Mouse (Mus musculus): ENCODE data around the gene Ttc8.
"Not testable (repeated sequence)": the region's sequence is repeated elsewhere in the genome, so short reads cannot be mapped to it uniquely, and the experiment has no call there.

The Ttc8 gene

DNA sequence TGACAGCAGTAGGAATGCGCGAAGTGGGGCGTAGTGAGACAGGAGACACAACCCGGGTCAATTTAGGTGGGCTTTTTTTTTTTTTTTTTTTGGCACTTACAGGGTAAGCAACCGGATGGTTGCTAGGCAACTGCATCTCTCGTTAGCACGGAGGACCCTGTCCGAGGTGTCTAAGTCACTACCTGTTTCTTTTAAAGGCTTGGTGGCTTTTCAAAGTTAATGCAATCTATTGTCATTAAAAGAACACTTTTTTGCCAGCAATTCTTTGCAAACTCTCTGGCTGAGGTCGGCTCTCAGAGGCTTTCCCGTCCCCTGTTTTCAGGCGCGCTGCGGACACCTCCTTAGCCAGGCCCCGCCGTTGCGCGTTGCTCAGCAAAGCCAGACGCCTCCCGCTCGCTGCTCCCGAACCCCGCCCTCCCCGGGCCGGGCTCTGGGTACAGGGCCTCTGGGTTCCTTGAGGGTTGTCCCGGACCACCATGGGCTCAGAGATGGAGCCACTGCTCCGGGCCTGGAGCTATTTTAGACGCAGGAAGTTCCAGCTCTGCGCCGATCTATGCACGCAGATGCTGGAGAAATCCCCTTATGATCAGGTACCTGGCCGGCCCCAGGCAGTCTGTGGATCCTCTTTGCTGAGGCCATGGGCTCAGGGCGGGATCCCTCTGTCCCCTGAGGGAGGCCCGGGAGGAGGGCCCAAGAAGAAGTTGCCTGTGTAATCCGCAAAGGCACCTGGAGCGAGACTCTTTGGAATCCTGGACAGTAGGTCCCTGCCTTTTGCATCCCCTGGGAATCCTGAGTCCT, at the start of gene Ttc8:
TSS of gene Ttc8 (plus strand) at position 381 of the 798 bp plus-strand sequence.
- peak; percentile 88 for DNase-seq

GRCm38 (mm10) chr12:98872836-98873235, 47.5 kb upstream of the Ttc8 start:
- no peak for DNase-seq

- DNase-seq: no peak
Measured at GRCm38 (mm10) chr12:98875216-98875615, 45.2 kb upstream of the Ttc8 start.

GRCm38 (mm10) chr12:98878693-98879092, 41.7 kb upstream of the Ttc8 start:
- no peak for DNase-seq

- DNase-seq: no peak
Measured at GRCm38 (mm10) chr12:98881796-98882195, 38.6 kb upstream of the Ttc8 start.

DNA sequence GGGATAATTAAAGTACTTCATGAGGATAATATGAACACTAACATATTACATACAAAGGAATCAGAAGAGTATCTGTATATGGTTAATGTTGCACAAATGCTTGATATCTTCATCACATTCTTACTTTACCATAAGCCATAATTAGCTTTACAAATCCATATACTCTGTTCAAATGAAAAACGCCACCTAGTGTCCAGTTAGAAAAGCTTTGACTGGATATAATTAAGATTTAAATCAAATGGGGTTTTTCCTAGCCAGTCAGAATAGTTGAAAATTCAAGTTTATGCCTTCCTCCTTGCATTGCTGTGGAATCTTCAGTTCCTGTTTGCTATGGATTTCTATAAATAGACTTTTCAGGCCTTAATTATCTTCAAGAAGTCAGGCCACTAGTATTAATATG, 35.9 kb upstream of the Ttc8 start:
- DNase-seq: no peak

DNA sequence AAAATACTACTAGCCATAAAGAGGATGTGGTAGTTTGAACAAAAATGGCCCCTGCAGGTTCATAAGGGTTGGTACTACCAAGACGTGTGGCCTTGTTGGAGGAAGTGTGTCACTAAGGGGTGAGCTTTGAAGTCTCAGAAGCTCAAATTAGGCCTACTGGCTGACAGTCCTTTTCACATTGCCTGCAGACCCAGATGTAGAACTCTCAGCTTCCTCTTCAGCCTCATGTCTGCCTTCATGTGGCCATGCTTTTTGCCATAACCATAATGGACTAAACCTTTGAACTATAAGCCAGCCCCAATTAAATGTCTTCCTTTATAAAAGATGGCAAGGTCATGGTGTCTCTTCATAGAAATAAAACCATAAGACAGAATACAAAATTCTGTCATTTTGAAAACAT, 23.6 kb upstream of the Ttc8 start:
- DNase-seq: no peak

DNA sequence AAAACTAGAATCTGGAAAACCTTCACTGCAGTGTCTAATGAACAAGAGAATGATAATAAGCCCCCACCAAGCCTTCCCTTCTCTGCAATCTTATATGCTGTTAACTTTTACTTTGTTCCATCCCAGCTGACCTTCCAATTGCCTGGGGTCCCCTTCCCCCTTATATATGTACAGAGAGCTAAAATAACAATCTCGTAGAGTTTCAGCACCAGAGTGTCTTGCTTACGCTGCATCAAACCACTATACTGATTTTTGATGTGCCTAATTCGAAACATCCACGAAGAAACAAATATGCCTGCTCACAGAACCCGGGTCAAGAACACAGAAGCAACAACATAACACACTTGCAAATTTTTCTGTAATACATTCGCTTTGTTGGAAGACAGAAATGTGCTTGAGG, 20.7 kb upstream of the Ttc8 start:
- DNase-seq: no peak

GRCm38 (mm10) chr12:98900341-98900880, 20.0 kb upstream of the Ttc8 start:
- DNase-seq: no peak

DNA sequence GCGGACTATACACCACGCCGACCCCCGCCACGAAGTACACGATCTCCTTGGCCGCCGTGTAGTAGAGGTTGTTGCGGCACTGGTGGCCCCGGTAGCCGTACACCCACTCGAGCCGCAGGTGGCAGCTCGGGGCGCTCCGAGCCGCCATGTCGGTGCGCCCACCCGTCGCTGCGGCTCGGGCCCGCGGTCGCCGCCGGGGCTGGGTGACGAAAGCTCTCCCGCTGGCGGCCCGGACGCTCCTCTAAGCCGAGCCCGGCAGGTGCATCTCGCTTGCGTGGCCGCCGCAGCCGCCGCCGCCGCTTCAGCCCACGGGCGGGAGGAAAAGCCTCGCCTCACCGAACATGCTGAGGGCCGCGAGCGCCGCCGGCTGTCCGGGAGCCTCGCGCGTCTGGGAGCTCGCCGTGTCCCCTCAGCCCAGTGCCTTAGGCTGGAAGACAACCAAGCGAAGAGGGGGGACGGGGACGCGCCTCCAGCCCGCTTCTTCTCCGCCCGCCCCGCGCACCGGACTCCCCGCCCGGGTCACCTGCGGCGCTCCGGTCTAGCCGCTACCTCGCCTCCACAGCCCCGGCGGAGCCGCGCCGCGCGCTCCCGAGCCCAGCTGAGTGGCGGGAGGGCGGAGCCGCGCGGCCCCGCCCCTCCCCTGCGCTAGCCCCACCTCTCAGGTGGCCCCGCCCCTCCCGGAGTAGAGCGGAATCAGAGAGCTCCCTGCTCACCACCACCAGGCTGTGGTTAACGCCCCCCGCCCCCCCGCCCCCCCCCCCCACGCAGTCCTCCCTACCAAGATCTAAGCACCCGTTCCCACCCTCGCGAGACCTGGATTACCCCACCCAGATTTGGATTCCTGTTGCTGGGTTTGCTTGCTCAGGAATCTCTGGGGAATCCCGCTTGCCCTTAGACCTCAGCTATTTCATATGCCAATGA, 19.2 kb upstream of the Ttc8 start, which contains the start of gene Eml5:
TSS of gene Eml5 (minus strand) at position 604 of the 921 bp plus-strand sequence.
- DNase-seq: peak; percentile 81

DNA sequence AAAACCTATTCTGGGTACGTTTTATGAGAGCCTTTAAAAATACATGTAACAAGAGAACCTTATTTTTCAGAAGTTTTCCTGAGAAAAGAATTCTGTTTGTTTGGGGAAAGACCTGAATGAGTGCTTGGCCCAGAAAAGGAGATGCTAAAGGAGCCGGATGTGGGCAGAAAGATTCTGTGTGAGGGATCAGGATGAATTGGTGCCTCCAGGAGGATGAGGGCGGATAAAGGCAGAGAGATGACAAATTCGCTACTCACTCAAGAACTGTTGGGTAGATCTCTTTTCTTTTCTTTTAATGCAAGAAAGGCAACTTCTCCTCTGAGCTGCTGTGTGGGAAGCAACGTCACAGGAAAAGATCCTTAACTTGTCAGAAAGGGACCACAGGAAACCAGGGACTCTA, 14.9 kb upstream of the Ttc8 start:
- DNase-seq: no peak

DNA sequence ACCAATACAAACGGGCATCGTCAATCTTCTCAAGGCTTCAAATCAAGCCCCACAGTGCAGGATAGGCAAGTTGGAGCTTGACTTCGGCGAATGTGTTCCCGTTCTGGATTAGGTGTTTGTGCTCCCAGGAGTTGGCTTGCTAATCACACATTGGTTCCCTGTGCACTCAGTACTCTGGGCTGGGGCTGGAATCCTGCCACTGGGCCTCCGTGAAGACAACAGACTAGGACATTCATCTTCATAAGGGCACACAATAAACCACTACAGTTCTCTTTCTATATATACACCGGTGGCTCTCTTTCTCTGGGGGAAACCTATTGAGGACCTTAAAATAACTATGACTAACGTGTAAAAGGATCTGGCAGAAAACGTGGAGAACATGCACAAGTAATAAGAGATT, 10.3 kb upstream of the Ttc8 start:
- no peak for DNase-seq

GRCm38 (mm10) chr12:98931174-98931573, 10.8 kb downstream of the Ttc8 start:
- DNase-seq: no peak

DNA sequence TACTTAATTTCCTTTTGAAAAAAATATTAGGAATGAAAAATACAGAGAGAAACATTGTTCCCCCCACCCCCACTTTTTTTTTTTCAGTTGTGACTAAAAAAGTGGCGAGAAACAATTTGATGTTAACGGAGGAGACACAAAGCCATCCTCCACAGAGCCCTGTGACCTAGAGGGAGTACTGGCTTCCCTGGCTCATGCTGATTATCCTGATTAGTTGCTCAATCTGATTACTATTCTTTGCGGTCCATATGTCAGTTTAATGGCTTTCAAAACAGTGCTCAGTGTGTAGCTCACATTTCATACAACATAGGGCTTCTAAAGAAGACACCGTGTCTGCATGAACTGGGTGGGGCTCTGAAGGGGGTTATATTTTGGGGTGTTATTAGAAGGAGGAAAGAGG, 12.1 kb downstream of the Ttc8 start:
- DNase-seq: no peak

GRCm38 (mm10) chr12:98932856-98933255, 12.5 kb downstream of the Ttc8 start:
- no peak for DNase-seq

DNA sequence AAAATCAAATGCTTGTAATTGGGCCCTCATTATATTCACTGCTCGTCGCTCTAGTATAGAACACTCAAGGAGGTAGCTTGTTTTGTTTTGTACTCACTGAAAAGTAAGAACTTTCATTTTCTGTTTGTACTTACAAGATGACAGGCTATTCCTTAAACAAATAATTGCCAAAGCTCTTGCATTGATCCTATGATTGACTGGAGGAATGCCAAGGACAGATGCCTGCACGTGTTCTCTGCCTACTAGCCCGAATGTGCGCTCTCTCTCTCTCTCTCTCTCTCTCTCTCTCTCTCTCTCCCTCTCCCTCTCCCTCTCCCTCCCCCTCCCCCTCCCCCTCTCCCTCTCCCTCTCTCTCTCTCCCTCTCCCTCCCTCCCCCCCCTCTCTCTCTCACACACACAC, 30.9 kb downstream of the Ttc8 start:
- DNase-seq: not testable (repeated sequence)

DNA sequence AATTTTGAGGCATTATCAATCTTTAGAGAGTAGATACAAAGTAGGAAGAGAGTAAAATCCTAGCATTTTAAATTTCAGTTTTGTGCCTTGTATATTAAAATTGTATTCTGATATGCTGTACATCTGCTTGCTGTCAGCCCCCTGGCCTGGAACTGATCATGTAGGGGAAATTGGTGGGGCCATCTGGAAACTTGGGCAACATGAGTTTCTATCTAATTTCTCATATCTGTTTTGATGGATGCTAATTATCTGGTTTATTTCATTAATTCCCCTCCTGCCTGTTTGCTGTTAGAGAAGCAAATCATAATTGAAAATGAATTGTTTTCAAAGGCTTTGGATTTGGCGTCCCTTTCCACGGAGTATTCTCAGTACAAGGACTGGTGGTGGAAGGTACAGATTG, 36.6 kb downstream of the Ttc8 start:
- no peak for DNase-seq

GRCm38 (mm10) chr12:98957455-98957854, 37.1 kb downstream of the Ttc8 start:
- DNase-seq: no peak

DNA sequence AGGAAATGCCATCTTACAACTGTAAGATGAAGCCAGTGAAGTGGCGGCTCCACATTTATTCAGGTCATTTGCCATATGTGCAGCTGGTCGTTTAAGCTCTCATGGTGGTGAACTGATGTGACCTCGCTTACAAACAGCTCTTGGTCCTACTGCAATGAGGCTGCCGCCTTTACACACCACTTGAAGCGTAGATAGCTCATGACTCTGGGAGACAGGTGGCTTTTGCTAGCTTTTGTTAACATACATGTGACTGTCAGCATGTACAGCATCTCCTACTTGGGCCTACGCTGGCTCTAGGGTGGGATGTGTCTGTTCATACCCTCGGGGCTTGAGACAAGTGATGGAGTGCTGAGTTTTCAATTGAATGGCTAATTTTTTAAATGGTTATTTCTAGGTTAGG, 40.6 kb downstream of the Ttc8 start:
- no peak for DNase-seq

DNA sequence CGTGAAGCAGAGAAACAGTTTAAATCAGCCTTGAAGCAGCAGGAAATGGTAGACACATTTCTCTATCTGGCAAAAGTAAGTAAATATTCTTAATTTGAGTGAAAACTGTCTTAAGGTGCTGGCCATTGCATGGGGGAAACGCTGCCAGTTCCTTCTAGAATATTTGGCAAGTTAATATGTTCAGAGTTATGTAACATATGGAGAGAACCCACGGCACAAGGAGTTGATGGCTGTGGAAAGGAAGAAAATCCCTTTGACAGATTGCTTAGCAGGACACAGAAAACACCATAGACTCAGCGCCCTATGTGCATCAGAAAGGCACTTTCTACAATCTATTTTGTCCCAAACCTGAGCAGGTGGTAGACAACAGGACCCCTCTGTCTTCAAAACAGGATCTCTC, 41.0 kb downstream of the Ttc8 start:
- DNase-seq: no peak

- DNase-seq: no peak
Measured at GRCm38 (mm10) chr12:98965441-98966135, 45.2 kb downstream of the Ttc8 start.

DNA sequence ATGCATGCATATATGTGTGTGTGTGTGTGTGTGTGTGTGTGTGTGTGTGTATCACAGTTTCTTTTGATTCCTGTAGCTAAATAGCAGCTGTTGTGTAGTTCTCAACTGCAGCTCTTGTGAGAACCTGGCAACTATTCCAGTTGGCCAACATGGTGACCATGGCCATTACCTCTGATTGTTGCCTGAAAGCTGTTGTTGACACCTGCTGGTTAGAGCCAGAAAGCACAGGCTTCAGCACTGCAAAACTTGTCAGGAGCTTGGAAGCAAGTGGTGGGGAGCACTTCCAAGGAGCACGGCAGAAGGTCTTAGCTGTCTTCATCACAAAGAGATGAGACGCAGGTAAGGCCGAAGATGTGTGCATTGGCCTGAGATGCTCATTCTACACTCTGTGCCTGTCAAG, 51.9 kb downstream of the Ttc8 start:
- DNase-seq: no peak

DNA sequence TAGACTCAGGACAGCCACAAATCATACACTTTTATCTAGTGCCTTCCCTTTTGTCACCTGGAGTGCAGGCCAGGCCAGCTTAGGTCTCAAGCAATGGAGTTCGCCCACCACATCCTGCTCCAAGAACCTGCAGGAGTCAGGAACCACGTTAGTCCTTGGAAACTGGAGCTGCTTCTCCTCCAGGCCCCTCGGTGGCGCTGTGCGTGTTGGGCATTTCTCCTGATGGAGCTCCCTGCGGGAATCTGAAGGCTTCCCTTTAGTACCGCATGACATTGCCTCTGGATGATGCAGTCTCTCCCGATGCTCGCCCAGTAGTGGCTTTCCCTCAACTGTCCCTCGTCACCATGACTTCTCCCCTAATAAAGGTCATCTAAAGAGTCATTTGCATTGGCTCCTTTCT, 53.1 kb downstream of the Ttc8 start:
- DNase-seq: no peak

Measured in cerebellum, adult 11 months (tissue).